Mouse (Mus musculus) hindbrain, embryonic 12.5 days (tissue): ENCODE results near the gene Lmod1. TPM values are rescaled to one million over a fixed set of nuclear protein-coding genes. Genes with fewer than 3 reads are reported as not detected.

Source experiments
- polyA plus RNA-seq: library from polyadenylated mRNA; unstranded; fragments of >200 nt; fragmentation: Nextera tagmentation; extraction: Ambion mirVana; gene quantifications from 2 replicates; pipeline ENCODE4 v1.2.1, GENCODE M21; 2016

The Lmod1 gene
- polyA plus RNA-seq, 1 experiment from 2014 or later, result 0.44 TPM

Other genes with a start within 250 kb of the Lmod1 start
- 0.70 and 0.90 TPM in 2 replicates for gene Lgr6, start 219.5 kb upstream of the Lmod1 start, polyA plus RNA-seq
- gene Ptpn7, start 192.1 kb upstream of the Lmod1 start, polyA plus RNA-seq, result 1.2 TPM in 2 replicates
- gene Arl8a, start 178.0 kb upstream of the Lmod1 start, polyA plus RNA-seq, result 171 and 183 TPM in 2 replicates
- gene Gpr37l1, start 157.1 kb upstream of the Lmod1 start, polyA plus RNA-seq, result 0.10 and 0.12 TPM in 2 replicates
- gene Elf3, start 66.2 kb upstream of the Lmod1 start, polyA plus RNA-seq, result 1.3 and 1.6 TPM in 2 replicates
- gene Rnpep, start 40.7 kb upstream of the Lmod1 start, polyA plus RNA-seq, result 95.6 and 101 TPM in 2 replicates
- gene Timm17a, start 11.0 kb upstream of the Lmod1 start, polyA plus RNA-seq, result 141 and 147 TPM in 2 replicates
- 64.1 and 69.8 TPM in 2 replicates for gene Shisa4, start 50.4 kb downstream of the Lmod1 start, polyA plus RNA-seq
- 164 and 183 TPM in 2 replicates for gene Ipo9, start 105.7 kb downstream of the Lmod1 start, polyA plus RNA-seq